Mouse (Mus musculus): ENCODE results near the gene Cenpe. TPM values are rescaled to one million over a fixed set of nuclear protein-coding genes. Genes with fewer than 3 reads are reported as not detected.
"Not testable (repeated sequence)": the region's sequence is repeated elsewhere in the genome, so short reads cannot be mapped to it uniquely, and the experiment has no call there.

Cenpe gene
- polyA plus RNA-seq (2016; fragmentation: Nextera tagmentation; extraction: Ambion mirVana): 41.9 and 42.1 TPM in 2 replicates

DNA sequence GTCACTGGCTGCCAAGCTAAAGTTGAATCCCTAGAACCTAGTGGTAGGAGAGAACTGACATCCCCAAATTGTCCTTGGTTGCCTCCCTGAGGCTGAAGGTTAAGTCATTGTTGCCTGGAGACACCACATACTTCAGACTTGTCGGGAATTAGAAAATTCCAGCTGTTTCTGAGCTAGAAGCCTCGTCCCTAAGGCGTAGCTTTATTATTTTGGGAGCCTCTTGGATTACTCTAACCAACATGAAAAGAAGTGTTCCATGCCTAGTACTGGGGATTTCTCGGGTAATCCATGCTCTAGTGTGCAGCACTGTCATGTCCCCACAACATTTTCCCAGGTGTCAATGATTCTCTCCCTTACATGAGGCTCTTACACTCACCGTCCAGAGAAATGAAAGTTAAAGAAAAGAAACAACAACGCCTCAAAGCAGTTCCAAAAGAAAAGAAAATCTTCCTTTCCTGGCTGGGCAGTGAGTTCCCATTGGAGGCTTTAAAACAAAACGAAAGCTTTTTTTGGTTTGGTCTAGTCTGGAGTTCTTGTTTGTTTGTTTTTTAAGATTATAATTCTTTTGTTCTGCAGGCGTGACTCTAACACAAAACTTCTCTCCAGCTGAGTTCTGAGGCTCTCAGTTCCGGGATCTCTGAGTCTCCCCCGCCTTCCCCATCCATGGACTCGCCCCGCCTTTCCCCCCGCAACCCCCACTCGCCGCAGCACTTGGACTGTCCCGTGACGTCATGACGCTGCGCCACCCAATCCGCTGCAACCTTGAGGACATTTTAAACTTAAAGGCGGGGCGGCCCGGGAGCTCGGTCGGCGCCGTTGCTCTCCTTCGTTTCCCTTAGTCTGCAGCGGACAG lies at the start of gene Cenpe:
Gene Cenpe (plus strand): TSS at position 733 of the 853 bp plus-strand sequence.
- Histone ChIP-seq H3K27me3 (ENCODE audit: poor library complexity, severe bottlenecking) (no peaks in the 10 kb centered on the region), H3K4me1 (peaks cover 28% of the 10 kb centered on the region), H3K36me3 (replicated peaks) (peaks cover 25% of the 10 kb centered on the region), H3K27ac (peak within 1 kb of the TSS; percentile 96), H3K9me3 (no peaks in the 10 kb centered on the region), H3K4me3 (peak within 1 kb of the TSS; percentile 84)
- peak; percentile 94 for DNase-seq (ENCODE audit: extremely low spot score, low spot score)
- WGBS: 8% methylated on average over 29 of the region's 29 CpGs

DNA sequence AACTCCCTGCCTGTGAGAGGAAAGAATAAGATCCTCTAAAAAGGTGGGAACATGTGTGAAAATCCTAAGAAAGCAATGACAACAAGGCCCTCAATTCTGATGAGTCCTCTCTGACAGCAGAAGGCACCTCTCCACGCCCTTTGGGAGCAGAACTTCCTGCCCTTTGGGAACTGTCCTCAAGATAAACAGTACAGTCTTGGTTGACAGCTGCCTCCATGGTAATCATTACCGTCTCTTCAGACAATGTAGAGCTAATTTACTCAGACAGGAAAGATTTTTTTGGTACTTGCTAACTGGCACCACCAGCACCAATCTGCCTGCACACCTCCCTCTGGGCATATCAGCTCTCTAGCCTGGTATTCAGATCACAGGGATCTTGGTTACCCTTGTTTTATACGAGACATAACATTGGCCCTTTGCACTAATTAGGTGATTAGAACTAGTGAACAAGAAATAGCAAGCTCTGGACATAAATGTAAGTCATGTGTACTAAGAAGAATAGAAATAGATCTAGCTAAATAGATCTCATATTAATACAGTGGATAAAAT lies 40.4 kb upstream of the Cenpe start:
- Histone ChIP-seq H3K27me3 (ENCODE audit: poor library complexity, severe bottlenecking) (no peaks in the 10 kb centered on the region), H3K9me3 (no peaks in the 10 kb centered on the region), H3K4me3 (no peak overlapping the region), H3K36me3 (replicated peaks) (no peaks in the 10 kb centered on the region), H3K27ac (no peak overlapping the region), H3K4me1 (no peaks in the 10 kb centered on the region)
- WGBS: 71% methylated on average over 3 of the region's 3 CpGs
- no peak for DNase-seq (ENCODE audit: extremely low spot score, low spot score)

DNA sequence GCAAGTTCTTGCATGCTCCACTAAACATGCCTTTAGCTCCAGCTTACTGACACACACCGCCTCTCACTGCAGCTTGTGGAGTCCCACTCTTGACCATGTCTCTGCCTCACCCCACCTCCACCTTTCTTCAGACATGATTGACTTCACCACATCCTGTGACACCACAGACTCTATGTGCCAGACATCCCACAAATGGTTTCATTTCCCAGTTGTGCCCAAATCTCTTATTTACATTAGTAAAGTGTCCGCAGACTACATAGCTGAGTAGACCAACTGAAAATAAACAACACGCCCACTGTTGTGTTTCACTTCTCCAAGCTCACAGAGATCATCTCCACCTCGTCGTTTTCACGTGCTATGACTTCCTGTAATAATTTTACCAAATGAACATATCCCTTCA lies 20.5 kb upstream of the Cenpe start:
- DNase-seq (ENCODE audit: extremely low spot score, low spot score): no peak
- Histone ChIP-seq H3K27me3 (ENCODE audit: poor library complexity, severe bottlenecking) (no peaks in the 10 kb centered on the region), H3K27ac (no peak overlapping the region), H3K4me1 (no peaks in the 10 kb centered on the region), H3K4me3 (no peak overlapping the region), H3K9me3 (no peaks in the 10 kb centered on the region), H3K36me3 (replicated peaks) (no peaks in the 10 kb centered on the region)
- WGBS: 91% methylated on average over 6 of the region's 6 CpGs

DNA sequence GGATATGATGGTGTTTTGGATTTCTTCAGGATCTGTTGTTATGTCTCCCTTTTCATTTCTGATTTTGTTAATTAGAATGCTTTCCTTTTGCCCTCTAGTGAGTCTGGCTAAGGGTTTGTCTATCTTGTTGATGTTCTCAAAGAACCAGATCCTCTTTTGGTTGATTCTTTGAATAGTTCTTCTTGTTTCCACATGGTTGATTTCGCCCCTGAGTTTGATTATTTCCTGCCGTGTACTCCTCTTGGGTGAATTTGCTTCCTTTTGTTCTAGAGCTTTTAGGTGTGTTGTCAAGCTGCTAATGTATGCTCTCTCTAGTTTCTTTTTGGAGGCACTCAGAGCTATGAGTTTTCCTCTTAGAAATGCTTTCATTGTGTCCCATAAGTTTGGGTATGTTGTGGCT lies 14.3 kb upstream of the Cenpe start:
- not testable (repeated sequence) for H3K4me3 ChIP-seq; H3K27me3 ChIP-seq (ENCODE audit: poor library complexity, severe bottlenecking); H3K9me3 ChIP-seq; H3K27ac ChIP-seq; H3K4me1 ChIP-seq; H3K36me3 ChIP-seq (replicated peaks); DNase-seq (ENCODE audit: extremely low spot score, low spot score)
- 59% methylated on average over 2 of the region's 2 CpGs for WGBS

DNA sequence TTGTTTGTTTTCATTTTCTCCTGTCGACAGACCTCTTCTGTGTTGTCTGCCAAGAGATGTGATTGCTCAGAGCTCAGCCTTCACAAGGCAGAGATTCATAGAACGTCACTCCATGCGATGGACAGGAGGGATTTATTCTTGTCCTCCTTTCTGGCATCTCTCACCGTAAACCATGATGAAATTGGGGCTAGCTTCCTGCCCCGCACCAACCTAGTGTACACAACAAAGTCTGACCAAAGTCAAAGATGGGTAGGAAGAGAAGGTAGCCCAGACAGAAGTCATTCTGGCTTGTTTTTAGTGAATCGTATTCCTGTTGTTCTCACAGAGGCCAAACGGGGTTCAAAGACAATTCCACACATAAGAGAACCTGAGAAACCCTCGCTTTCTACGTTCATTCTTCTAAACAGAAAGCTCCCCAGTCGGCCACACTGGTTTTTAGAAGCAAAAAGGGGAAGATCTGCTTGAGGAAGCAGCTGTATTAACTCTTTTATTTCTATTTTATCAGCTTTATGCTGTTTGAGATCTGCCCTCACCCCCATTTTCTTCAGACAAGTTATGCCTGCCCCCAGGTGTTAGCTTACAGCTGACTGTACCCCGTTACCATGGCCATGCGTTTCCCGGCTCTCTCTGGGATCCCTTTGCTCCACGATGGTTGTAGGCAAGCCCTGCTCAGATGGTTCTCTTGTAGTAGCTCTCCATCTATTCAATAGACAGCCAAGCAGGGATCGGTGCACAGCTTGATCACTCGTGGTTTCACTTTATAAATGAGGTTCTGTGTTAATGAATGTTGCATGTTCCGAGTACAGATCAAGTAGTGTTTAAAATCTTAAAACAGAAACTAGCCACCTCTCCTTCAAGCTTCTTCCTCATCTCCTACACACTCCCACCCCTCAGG lies 11.7 kb upstream of the Cenpe start:
- no peaks in the 10 kb centered on the region for H3K4me1 ChIP-seq
- DNase-seq (ENCODE audit: extremely low spot score, low spot score): no peak
- no peaks in the 10 kb centered on the region for H3K27me3 ChIP-seq (ENCODE audit: poor library complexity, severe bottlenecking)
- no peak overlapping the region for H3K27ac ChIP-seq
- no peaks in the 10 kb centered on the region for H3K9me3 ChIP-seq
- H3K36me3 ChIP-seq (replicated peaks): no peaks in the 10 kb centered on the region
- WGBS: 88% methylated on average over 17 of the region's 17 CpGs
- no peak overlapping the region for H3K4me3 ChIP-seq

DNA sequence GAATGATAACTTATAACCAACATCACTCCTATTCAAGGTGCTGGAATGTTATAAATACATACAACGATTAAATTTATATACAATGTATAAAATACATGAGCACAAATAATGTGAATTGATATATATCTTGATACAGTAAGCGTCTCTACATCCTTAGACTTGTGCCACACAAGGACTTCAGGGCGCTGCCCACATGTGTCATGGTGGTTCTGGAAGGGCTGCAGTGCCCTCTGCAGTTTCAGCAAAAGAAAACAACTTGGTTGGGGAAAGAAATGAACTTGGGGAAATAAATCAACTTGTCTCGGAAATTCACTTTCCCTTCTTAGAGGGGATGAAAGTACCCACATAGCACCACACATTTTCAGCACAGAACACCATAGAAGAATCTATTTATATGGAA lies 5.7 kb upstream of the Cenpe start:
- no peak for DNase-seq (ENCODE audit: extremely low spot score, low spot score)
- Histone ChIP-seq H3K9me3 (no peaks in the 10 kb centered on the region), H3K36me3 (replicated peaks) (no peaks in the 10 kb centered on the region), H3K27ac (no peak overlapping the region), H3K27me3 (ENCODE audit: poor library complexity, severe bottlenecking) (no peaks in the 10 kb centered on the region), H3K4me3 (no peak overlapping the region), H3K4me1 (peaks cover 8% of the 10 kb centered on the region)
- WGBS: 55% methylated on average over 4 of the region's 4 CpGs

DNA sequence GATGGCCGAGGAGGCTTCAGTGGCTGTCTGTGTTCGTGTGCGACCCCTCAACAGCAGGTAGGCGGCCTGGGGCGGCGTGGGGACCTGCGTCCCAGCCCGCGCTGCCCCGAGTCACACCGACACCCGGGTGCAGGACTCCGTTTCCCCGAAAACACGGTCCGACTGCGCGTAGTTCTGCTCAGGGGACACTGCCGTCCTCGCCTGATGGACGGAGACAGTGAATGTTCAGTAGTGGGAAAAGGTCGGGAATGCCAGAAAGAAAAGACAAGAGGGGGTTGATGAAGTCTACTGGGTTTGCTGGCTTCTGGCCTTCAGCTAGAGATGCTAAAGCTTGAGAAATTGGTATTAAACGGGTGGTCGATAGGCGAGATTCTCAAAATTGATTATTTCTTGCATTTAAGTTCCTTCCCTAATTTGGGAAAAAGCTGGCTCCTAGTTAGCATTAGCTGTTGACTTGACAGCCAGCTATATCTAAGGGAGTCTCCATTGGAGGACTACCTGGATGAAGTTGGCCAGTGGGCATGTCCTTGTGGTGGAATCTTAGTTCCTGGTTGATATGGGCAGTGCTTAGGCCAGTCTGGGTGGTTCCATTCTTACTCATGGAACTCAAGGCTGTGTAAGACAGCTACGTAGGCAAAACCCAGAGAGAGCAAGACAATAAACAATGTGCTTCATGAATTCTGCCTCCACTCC lies 467 bp downstream of the Cenpe start:
- H3K36me3 ChIP-seq (replicated peaks): peaks cover 32% of the 10 kb centered on the region
- H3K4me3 ChIP-seq: peak overlapping the region; percentile 84
- no peaks in the 10 kb centered on the region for H3K9me3 ChIP-seq
- WGBS: 2% methylated on average over 26 of the region's 26 CpGs
- H3K4me1 ChIP-seq: peaks cover 28% of the 10 kb centered on the region
- peak overlapping the region; percentile 96 for H3K27ac ChIP-seq
- H3K27me3 ChIP-seq (ENCODE audit: poor library complexity, severe bottlenecking): no peaks in the 10 kb centered on the region
- no peak for DNase-seq (ENCODE audit: extremely low spot score, low spot score)

DNA sequence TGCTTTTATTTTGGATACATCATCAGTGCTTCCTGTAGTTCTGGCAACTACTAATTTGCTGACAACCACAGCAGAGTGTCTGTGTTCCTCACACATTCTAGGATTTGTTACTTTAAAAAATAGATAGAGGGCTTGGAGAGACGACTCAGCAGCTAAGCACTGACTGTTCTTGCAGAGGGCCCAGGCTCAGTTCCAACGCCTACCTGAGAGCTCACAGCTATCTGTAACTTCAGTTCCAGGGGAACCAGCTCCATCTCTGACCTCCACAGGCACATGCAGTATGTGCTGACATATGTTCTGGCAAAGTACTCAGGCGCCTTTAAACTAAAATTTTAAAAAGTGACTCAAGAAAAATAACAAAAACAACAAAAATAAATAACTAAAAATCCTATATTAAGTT lies 19.7 kb downstream of the Cenpe start:
- Histone ChIP-seq H3K4me1 (no peaks in the 10 kb centered on the region), H3K9me3 (no peaks in the 10 kb centered on the region), H3K4me3 (no peak overlapping the region), H3K36me3 (replicated peaks) (peaks cover 85% of the 10 kb centered on the region), H3K27ac (no peak overlapping the region), H3K27me3 (ENCODE audit: poor library complexity, severe bottlenecking) (no peaks in the 10 kb centered on the region)
- no peak for DNase-seq (ENCODE audit: extremely low spot score, low spot score)
- 87% methylated on average over 3 of the region's 3 CpGs for WGBS

DNA sequence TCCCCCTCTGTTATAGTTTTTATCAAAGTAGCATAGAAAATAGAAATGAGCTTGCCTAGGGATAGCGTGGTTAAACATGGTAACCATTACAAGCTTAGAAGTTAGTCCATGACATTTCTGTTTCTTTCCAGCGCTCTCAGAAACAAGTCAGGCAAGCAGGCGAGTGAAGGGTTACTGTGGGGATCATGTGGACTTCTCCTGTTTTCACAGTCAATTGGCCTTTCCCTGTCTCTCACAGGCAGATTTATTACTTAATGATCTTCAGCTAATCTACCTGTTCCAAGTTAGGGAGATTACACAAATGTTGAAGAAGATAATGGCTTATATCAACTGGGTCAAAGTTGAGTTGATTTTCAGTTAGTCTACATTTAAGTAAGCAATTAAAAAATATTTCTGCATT lies 20.1 kb downstream of the Cenpe start:
- DNase-seq (ENCODE audit: extremely low spot score, low spot score): no peak
- Histone ChIP-seq H3K27me3 (ENCODE audit: poor library complexity, severe bottlenecking) (no peaks in the 10 kb centered on the region), H3K36me3 (replicated peaks) (peaks cover 89% of the 10 kb centered on the region), H3K4me3 (no peak overlapping the region), H3K27ac (no peak overlapping the region), H3K4me1 (no peaks in the 10 kb centered on the region), H3K9me3 (no peaks in the 10 kb centered on the region)
- WGBS: 95% methylated on average over 3 of the region's 3 CpGs

DNA sequence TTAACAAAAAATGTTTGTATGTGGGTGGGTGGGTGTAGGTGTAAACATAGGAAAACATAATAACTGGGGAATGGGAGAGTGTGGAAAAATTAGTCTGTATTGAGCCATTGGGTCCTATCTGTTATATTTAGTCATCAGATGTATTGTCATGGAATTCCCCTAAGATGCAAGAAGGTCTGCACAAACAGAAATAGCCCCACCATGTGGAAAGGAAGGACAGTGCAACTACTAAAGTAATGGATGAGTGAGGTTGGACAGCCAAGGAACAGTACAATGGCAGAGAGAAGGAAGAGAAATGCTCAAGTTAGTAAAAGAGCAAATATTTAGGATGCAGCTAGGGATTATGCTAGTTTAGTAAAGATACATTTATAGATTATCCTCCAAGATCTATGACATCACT lies 33.4 kb downstream of the Cenpe start:
- H3K27ac ChIP-seq: no peak overlapping the region
- peaks cover 100% of the 10 kb centered on the region for H3K36me3 ChIP-seq (replicated peaks)
- no peaks in the 10 kb centered on the region for H3K9me3 ChIP-seq
- no peak for DNase-seq (ENCODE audit: extremely low spot score, low spot score)
- no peaks in the 10 kb centered on the region for H3K27me3 ChIP-seq (ENCODE audit: poor library complexity, severe bottlenecking)
- H3K4me1 ChIP-seq: no peaks in the 10 kb centered on the region
- H3K4me3 ChIP-seq: no peak overlapping the region

DNA sequence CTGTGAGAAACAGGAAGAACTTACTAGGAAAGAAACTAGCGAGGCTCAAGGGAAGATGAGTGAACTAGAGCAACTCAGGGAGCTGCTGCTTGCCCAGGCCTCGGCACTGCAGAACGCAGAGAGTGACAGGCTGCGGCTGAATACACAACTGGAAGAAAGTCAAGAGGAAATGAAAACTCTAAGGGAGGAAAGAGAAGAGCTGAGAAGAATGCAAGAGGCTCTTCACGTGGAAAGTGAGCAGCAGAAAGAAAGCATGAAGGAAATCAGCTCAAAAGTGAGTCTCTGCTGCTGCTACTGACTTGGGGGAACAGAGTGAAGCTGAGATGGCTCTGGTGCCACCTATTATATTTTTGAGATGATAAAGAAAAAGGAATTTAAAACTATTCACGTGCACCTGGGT lies 34.5 kb downstream of the Cenpe start:
- DNase-seq (ENCODE audit: extremely low spot score, low spot score): no peak
- WGBS: 94% methylated on average over 6 of the region's 6 CpGs

DNA sequence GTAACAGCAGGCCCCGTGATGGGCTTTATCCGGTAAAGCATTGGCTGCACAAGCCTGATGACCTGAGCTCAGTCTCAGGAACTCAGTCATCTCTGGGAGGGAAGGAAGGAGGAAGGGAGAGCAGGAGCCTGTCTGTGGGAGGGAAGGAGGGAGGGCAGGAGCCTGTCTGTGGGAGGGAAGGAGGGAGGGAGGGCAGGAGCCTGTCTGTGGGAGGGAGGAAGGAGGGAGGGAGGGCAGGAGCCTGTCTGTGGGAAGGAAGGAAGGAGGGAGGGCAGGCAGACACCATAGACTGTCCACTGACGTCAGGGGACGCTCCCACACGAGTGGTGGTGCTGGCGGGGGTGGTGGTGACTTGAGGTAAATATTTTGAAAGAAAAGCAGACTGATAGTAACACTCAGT lies 36.8 kb downstream of the Cenpe start:
- Histone ChIP-seq H3K27me3 (ENCODE audit: poor library complexity, severe bottlenecking) (no peaks in the 10 kb centered on the region), H3K36me3 (replicated peaks) (peaks cover 96% of the 10 kb centered on the region), H3K4me3 (no peak overlapping the region), H3K9me3 (no peaks in the 10 kb centered on the region), H3K27ac (0 out of 2 replicates have a peak overlapping the region, but pooled peaks have one; percentile 25), H3K4me1 (no peaks in the 10 kb centered on the region)
- 83% methylated on average over 6 of the region's 6 CpGs for WGBS
- DNase-seq (ENCODE audit: extremely low spot score, low spot score): peak; percentile 28

More for the DNA sequence above, 34.5 kb downstream of the Cenpe start:
- Histone ChIP-seq H3K4me1 (no peaks in the 10 kb centered on the region), H3K27me3 (ENCODE audit: poor library complexity, severe bottlenecking) (no peaks in the 10 kb centered on the region), H3K27ac (no peak overlapping the region), H3K36me3 (replicated peaks) (peaks cover 100% of the 10 kb centered on the region), H3K4me3 (no peak overlapping the region), H3K9me3 (no peaks in the 10 kb centered on the region)
